Mouse (Mus musculus): ENCODE measurements around the gene Smpdl3a. TPM values are rescaled to one million over a fixed set of nuclear protein-coding genes. Genes with fewer than 3 reads are reported as not detected.

The Smpdl3a gene
- polyA plus RNA-seq, 1 experiment from 2014 or later, result 15.2 TPM

DNA sequence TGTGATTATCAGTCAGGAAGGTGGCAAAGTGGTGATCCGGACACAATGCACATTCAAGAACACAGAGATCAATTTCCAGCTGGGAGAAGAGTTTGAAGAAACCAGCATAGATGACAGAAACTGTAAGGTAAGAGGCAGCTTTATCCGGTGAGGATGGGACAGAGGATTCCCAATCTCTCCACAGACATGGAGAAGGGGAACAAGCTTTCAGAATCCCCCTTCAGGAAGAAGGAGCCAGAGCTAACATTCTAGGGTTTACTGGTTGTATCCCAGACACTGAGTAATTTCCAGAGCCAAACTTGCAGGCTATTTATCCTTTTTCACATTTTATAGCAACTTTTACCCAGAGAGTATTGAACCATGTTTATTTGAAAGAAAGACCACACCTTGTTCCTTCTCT, 8.6 kb upstream of the Smpdl3a start:
- Histone ChIP-seq H3K27me3 (0 out of 2 replicates have a peak, but pooled peaks cover 9% of the 10 kb centered on the region), H3K9me3 (replicated peaks) (no peaks in the 10 kb centered on the region), H3K27ac (no peak overlapping the region), H3K36me3 (no peaks in the 10 kb centered on the region), H3K4me1 (replicated peaks) (no peaks in the 10 kb centered on the region), H3K4me2 (no peak overlapping the region), H3K9ac (no peak overlapping the region), H3K4me3 (replicated peaks) (no peak overlapping the region)
- DNase-seq (no peak), ATAC-seq (ENCODE audit: low read depth) (no peak)
- 53% methylated on average over 2 of the region's 2 CpGs for WGBS (ENCODE audit: insufficient replicate concordance)

DNA sequence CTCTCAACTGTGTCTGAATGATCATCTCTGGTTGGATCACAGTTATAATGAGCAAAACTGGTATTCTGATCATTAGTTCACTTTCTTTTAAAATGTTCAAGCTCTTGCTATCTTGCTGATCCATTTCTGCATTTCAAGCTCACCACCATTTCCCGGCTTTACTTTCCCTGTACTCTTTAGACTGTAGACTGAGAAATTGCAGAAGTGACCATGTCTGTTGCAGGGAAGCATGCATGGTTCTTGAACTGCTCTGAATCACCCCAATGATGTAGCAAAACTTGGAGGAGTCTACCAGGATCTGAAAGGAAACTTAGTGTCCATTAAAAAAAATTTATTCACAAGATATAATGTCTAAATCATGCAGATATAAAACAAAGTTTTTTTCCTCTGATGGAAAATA, 1.2 kb upstream of the Smpdl3a start:
- ATAC-seq (ENCODE audit: low read depth) (no peak), DNase-seq (no peak)
- 69% methylated on average over 1 of the region's 1 CpGs for WGBS (ENCODE audit: insufficient replicate concordance)
- no peaks in the 10 kb centered on the region for H3K9me3 ChIP-seq (replicated peaks)
- no peaks in the 10 kb centered on the region for H3K27me3 ChIP-seq
- H3K4me2 ChIP-seq, result no peak overlapping the region
- no peaks in the 10 kb centered on the region for H3K36me3 ChIP-seq
- H3K27ac ChIP-seq, result no peak overlapping the region
- no peak overlapping the region for H3K9ac ChIP-seq
- peaks cover 23% of the 10 kb centered on the region for H3K4me1 ChIP-seq (replicated peaks)
- no peak overlapping the region for H3K4me3 ChIP-seq (replicated peaks)

DNA sequence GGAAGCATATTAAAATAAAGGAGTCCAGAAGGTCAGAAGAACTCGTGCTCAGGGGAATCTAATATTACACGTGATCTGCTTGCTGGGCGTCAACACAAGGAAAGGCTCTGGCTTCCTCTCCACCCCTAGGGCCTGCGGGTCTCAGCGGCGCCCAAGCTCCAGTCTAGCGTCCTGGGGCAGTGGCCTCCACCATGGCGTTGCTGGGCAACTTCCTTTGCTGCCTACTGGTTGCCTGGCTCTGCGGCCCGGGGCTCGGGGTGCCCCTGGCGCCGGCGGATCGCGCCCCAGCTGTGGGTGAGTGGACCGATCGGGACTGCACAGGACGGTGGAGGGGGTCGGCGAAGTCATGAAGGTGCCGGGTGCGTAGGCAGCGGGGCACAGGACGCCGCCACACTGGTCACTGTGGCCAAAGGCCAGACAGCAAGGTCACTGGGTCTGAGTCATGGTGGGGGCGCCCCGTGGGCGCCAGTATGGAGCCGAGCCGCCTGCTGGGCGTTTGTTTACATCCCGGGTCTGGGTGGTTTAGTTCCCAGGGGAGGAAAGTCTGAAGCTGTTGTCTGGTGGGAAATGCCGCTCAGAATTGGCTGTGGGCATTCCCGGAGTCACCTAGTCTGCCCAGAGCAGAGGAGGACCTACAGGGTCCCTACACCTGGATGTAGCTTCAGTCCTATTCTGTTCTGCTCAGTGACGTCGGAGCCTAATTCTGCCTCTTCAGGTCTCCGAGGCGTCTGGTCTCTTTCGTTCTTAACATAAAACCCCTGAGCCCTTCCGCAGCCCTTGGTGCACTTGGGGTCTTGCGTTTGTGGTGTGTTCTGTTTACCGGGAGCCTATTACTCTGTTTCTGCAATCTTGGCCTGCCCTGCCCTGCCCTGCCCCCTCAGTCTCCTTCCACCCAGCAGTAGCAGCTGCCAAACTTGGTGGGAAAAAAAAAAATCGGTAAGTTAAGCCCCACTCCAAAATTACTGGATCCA, 641 bp downstream of the Smpdl3a start:
- ATAC-seq (ENCODE audit: low read depth), result peak; percentile 81
- Histone ChIP-seq H3K4me3 (replicated peaks) (peak overlapping the region; percentile 73), H3K9ac (peak overlapping the region; percentile 86), H3K27ac (peak overlapping the region; percentile 69), H3K36me3 (no peaks in the 10 kb centered on the region), H3K4me1 (replicated peaks) (peaks cover 23% of the 10 kb centered on the region), H3K9me3 (replicated peaks) (no peaks in the 10 kb centered on the region), H3K27me3 (no peaks in the 10 kb centered on the region), H3K4me2 (peak overlapping the region; percentile 90)
- peak; percentile 20 for DNase-seq
- 1% methylated on average over 44 of the region's 44 CpGs for WGBS (ENCODE audit: insufficient replicate concordance)

DNA sequence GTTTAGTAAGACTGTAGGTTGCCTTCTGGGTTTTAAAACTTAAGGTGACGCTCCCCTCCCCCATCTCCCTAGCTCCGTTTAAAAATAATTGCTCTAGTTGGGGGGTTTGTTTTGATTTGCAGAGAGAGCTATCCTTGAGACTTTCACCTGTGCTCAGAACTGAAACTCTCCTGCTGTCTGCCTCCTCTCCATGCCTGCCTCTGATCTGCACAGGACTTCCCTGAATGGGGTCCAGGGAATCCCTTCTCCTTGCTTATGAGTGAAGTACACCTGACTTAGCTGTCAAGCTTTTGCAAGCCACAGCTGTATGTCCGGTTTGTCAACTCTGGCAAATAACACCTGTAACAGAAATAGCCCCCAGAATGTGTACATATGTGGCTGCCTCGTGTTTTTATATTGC, 1.4 kb downstream of the Smpdl3a start:
- Histone ChIP-seq H3K4me3 (replicated peaks) (peak overlapping the region; percentile 73), H3K4me1 (replicated peaks) (peaks cover 23% of the 10 kb centered on the region), H3K9me3 (replicated peaks) (no peaks in the 10 kb centered on the region), H3K36me3 (no peaks in the 10 kb centered on the region), H3K27ac (peak overlapping the region; percentile 69), H3K27me3 (no peaks in the 10 kb centered on the region), H3K4me2 (peak overlapping the region; percentile 90), H3K9ac (peak overlapping the region; percentile 86)
- no peak for DNase-seq
- no peak for ATAC-seq (ENCODE audit: low read depth)
- 38% methylated on average over 4 of the region's 4 CpGs for WGBS (ENCODE audit: insufficient replicate concordance)

DNA sequence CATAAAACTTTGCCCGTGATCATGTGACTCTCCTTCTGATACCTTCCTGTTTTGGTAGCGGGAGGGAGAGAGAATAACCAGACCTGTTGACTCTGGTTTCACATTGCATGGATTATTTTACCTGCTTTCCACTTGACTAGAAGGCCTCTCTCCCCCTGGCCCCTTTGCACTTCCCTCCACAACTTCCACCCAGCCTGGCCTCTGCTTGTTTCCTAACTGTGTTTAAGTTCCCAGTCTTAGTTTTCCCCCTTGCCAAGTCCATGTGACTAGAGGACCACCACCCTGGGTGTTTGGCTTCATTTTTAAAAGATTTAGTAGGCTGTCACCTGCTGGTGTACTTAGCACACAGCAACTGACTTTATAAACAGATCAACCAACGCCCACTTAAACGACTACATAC, 1.9 kb downstream of the Smpdl3a start:
- no peak for DNase-seq
- H3K4me3 ChIP-seq (replicated peaks), result peak overlapping the region; percentile 73
- peak overlapping the region; percentile 90 for H3K4me2 ChIP-seq
- H3K27ac ChIP-seq, result 0 out of 2 replicates have a peak overlapping the region, but pooled peaks have one; percentile 69
- H3K36me3 ChIP-seq, result no peaks in the 10 kb centered on the region
- no peaks in the 10 kb centered on the region for H3K27me3 ChIP-seq
- peaks cover 23% of the 10 kb centered on the region for H3K4me1 ChIP-seq (replicated peaks)
- 36% methylated on average over 4 of the region's 4 CpGs for WGBS (ENCODE audit: insufficient replicate concordance)
- H3K9me3 ChIP-seq (replicated peaks), result no peaks in the 10 kb centered on the region
- peak overlapping the region; percentile 86; the same call in 1 of the 2 replicates for H3K9ac ChIP-seq
- ATAC-seq (ENCODE audit: low read depth), result no peak

DNA sequence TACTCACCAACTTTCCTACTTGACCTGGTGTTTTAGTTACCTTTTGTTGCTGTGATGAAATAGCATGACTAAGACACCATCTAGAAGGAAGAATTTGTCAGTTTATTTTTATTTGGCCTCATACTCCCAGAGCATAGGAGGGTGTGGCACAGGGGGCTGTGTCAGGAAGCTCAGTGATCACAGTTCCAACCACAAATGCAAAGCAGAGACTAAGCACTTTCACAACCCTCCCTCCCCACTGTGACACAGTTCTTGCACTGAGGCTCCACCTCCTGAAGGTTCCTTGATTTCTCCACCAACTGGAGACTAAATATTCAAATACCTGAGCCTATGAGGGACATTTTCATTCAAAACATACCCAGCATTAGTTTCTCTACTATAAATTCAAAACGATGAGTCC, 5.4 kb downstream of the Smpdl3a start:
- Histone ChIP-seq H3K4me1 (replicated peaks) (peaks cover 21% of the 10 kb centered on the region), H3K4me3 (replicated peaks) (no peak overlapping the region), H3K27me3 (no peaks in the 10 kb centered on the region), H3K9me3 (replicated peaks) (no peaks in the 10 kb centered on the region), H3K4me2 (no peak overlapping the region), H3K9ac (no peak overlapping the region), H3K36me3 (no peaks in the 10 kb centered on the region), H3K27ac (no peak overlapping the region)
- WGBS (ENCODE audit: insufficient replicate concordance), result 72% methylated on average over 1 of the region's 1 CpGs
- no peak for DNase-seq
- ATAC-seq (ENCODE audit: low read depth), result no peak

DNA sequence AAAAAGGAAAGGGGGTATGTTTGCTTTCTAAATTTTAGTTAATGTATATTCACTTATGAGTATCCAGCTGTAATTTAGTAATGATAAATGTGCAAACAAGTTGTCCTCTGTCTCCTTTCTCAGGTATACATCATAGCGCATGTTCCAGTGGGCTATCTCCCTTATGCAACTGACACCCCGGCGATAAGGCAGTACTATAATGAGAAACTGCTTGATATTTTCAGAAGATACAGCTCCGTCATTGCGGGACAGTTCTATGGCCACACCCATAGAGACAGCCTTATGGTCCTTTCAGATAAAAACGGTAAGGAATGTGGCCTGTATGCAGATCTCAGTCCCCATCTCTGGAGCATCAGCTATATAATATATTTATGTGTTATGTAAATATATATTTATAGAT, 13.6 kb downstream of the Smpdl3a start:
- 25% methylated on average over 6 of the region's 6 CpGs for WGBS (ENCODE audit: insufficient replicate concordance)
- no peaks in the 10 kb centered on the region for H3K36me3 ChIP-seq
- H3K4me2 ChIP-seq, result peak overlapping the region; percentile 26; the same call in 1 of the 2 replicates
- H3K4me1 ChIP-seq (replicated peaks), result peaks cover 28% of the 10 kb centered on the region
- H3K4me3 ChIP-seq (replicated peaks), result no peak overlapping the region
- H3K9me3 ChIP-seq (replicated peaks), result no peaks in the 10 kb centered on the region
- H3K27me3 ChIP-seq, result no peaks in the 10 kb centered on the region
- ATAC-seq (ENCODE audit: low read depth) (peak; percentile 99), DNase-seq (peak; percentile 66)
- H3K27ac ChIP-seq, result no peak overlapping the region
- H3K9ac ChIP-seq, result no peak overlapping the region

DNA sequence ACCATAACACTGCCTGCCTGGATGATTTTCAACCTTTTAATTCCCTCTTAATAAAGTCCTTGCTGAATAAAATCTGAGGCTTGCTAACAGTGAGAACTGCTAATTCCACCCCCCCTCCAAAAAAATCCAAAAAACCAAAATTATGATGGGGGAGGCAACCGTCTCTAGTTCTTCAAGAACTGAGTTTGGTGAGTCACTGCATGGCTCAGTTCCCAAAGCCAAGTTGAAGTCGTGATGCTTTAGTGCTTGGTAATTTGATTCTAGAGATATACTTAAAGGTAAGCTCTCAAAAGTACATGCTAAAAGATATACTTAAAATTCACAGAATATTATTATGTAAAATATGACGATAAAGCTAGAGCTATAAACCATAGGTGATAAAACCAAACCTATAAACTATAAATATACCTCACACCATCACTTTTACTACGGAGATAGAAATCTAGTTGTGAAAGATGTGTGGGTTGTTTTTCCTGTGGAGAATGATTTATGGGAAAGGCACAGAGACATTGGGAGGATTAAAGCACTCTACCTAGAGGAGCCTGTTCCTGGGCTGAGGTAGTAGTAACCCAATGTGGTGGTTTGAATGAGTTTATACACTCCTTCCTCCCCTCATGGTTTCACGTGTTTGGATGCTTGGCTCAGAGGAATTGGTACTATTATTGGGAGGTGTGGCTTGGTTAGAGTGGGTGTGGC, 18.2 kb downstream of the Smpdl3a start:
- Histone ChIP-seq H3K9ac (no peak overlapping the region), H3K36me3 (no peaks in the 10 kb centered on the region), H3K27me3 (no peaks in the 10 kb centered on the region), H3K4me3 (replicated peaks) (no peak overlapping the region), H3K27ac (no peak overlapping the region), H3K4me2 (no peak overlapping the region), H3K9me3 (replicated peaks) (no peaks in the 10 kb centered on the region), H3K4me1 (replicated peaks) (peaks cover 9% of the 10 kb centered on the region)
- ATAC-seq (ENCODE audit: low read depth) (no peak), DNase-seq (no peak)
- 61% methylated on average over 5 of the region's 5 CpGs for WGBS (ENCODE audit: insufficient replicate concordance)

DNA sequence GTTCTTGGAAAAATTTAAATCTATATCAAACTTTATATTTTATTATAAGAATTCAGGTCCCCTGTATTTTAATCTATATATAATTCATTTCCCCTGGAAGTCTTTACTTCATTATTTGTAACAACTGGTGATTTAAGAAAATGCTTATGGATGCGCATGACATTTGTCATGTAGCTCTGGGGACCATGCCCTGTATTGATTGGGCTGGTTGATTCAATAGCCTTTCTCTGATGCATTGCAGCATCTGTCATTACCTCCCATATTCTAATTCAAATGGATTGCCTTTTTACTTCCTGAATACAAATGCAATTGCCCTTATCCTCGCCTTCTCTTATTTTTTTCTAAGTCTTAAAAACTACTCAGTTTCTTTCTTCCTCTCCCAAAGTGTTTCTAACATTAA, 20.2 kb downstream of the Smpdl3a start:
- H3K4me2 ChIP-seq, result no peak overlapping the region

DNA sequence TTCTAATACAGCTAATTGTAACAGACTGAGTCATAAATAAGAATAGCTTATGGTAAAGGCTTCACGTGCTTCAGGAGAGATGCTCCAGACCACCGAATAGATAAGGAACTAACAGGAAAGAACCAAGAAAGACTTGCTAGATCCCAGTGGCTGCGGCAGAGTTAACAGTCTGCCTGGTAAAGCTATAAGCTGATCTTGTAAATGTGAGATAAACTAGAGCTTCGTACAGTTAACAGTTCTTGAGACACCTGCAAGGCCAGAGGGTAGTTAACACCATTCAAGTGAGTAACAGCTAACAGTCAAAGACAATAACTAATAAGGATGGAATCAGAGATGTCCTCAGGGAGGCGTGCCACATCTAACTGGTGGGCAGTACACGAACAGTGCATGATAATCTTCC, 21.7 kb downstream of the Smpdl3a start:
- Histone ChIP-seq H3K36me3 (no peaks in the 10 kb centered on the region), H3K9me3 (replicated peaks) (no peaks in the 10 kb centered on the region), H3K4me3 (replicated peaks) (no peak overlapping the region), H3K27ac (no peak overlapping the region), H3K9ac (no peak overlapping the region), H3K4me2 (no peak overlapping the region), H3K27me3 (no peaks in the 10 kb centered on the region), H3K4me1 (replicated peaks) (no peaks in the 10 kb centered on the region)
- ATAC-seq (ENCODE audit: low read depth) (peak; percentile 57), DNase-seq (no peak)
- WGBS (ENCODE audit: insufficient replicate concordance), result 42% methylated on average over 6 of the region's 6 CpGs

More for the DNA sequence above, 20.2 kb downstream of the Smpdl3a start:
- Histone ChIP-seq H3K36me3 (no peaks in the 10 kb centered on the region), H3K9me3 (replicated peaks) (no peaks in the 10 kb centered on the region), H3K4me1 (replicated peaks) (peaks cover under 1% of the 10 kb centered on the region), H3K27ac (no peak overlapping the region), H3K27me3 (no peaks in the 10 kb centered on the region), H3K4me3 (replicated peaks) (no peak overlapping the region), H3K9ac (no peak overlapping the region)
- no peak for ATAC-seq (ENCODE audit: low read depth)
- no peak for DNase-seq
- WGBS (ENCODE audit: insufficient replicate concordance), result 78% methylated on average over 2 of the region's 2 CpGs

DNA sequence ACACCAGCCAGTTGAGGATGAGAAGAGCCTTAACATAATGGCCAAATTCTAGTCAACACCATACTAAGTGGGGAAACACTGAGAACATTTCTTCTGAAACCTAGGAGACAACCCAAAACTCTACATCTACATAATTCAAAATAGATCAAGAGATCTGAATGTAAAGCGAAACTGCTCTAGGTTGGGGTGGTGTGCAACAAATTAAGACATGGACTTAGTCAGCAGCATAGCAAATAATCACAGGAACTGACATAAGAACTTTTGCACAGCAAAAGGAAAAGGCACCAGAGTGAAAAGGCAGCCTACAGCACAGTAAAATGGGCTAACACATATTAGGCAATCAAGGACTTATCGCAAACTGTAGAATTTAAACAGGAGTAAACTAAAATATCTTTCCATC, 25.1 kb downstream of the Smpdl3a start:
- no peaks in the 10 kb centered on the region for H3K9me3 ChIP-seq (replicated peaks)
- 85% methylated on average over 2 of the region's 2 CpGs for WGBS (ENCODE audit: insufficient replicate concordance)
- no peaks in the 10 kb centered on the region for H3K36me3 ChIP-seq
- no peak overlapping the region for H3K4me3 ChIP-seq (replicated peaks)
- no peak overlapping the region for H3K9ac ChIP-seq
- H3K4me2 ChIP-seq, result no peak overlapping the region
- no peak for DNase-seq
- no peak overlapping the region for H3K27ac ChIP-seq
- no peaks in the 10 kb centered on the region for H3K4me1 ChIP-seq (replicated peaks)
- H3K27me3 ChIP-seq, result no peaks in the 10 kb centered on the region
- ATAC-seq (ENCODE audit: low read depth), result no peak

All from liver, embryonic 13.5 days (tissue).